15 mouse cellular contexts compared by ENCODE assay signal in the genomic region with DNA sequence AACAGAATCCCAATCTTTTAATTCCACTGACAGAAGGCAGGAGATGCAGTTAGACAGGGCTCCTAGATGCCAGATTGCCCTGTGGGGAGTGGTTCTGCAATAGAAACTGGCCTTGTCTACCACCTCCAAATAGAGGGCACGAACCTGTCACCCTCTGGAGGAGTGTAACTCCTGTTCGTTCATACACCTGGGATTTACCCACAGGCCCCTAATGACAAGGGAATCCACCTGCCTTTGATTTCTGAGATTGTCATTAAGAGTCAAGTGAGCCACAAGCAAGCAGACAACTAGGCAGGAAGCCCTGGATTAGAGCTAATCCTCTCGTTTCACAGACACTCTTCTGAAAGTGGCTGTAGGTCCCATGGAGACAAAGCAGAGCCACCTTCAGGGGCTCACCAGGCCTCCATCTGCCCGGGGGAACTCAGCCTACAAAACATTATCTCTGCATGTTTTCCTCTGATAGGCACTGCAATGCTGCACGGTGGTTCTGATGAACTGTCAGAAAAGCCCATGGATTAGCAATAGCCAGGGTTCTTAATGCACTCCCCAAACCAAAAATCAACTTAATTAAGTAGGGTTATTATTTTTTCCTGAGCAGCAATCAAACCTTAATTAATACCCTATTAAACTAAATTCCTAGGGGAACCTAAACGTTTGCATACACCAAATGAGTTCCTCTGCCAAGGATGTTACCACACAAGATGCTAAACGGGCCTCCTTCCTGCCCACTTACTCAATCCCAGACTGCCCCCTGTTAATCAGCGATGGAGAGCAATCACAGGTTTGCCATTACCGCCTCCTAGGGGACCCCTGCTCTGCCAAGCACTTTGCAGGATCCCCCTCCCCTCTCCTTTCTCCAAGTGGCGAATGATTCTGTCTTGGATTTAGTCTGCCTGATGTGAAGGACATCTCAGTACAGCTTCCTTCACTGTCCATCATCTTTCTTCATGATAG.
DNase-seq lines count a peak whose midpoint lies in the region; ATAC-seq and TF ChIP-seq lines count a peak whose summit lies in the region.
"Had no signal": no experiment of that assay in that cellular context is flagged by ENCODE, and none has a peak within 500 bp of the region (broad histone marks: within the 10 kb centered on the region; RNA-seq: fewer than 3 reads in every experiment).

No protein-coding gene starts in this region.

- no peak overlapping the region for H3K4me2 ChIP-seq in hindbrain, embryonic 14.5 days (replicated peaks)
- no peak overlapping the region for H3K4me2 ChIP-seq in hindbrain, embryonic 11.5 days (replicated peaks; ENCODE audit: low read depth, low read length)
- no peak overlapping the region for H3K4me2 ChIP-seq in neural tube, embryonic 14.5 days (ENCODE audit: low read depth, low read length)
- H3K4me2 ChIP-seq: lung, embryonic 15.5 days had no signal

- H3K27me3 ChIP-seq in hindbrain, embryonic 14.5 days (ENCODE audit: control insufficient read depth, insufficient read depth, low read length) = no peaks in the 10 kb centered on the region
- no peaks in the 10 kb centered on the region for H3K27me3 ChIP-seq in hindbrain, embryonic 11.5 days (ENCODE audit: control insufficient read depth, insufficient read depth, low read length)
- H3K27me3 ChIP-seq in neural tube, embryonic 14.5 days (ENCODE audit: control insufficient read depth, insufficient read depth, low read length) = no peaks in the 10 kb centered on the region
- H3K27me3 ChIP-seq: lung, embryonic 15.5 days had no signal

- intact Hi-C loops in heart, postnatal 25 days (cut with DNase I) = no loop called here

- TF ChIP-seq CTCF in lung, adult 2 months (IDR thresholded peaks at IDR 0.05; ENCODE audit: insufficient read depth, low read length) = no peak

- H3K4me3 ChIP-seq in hindbrain, embryonic 14.5 days (replicated peaks; ENCODE audit: low read length) = no peak overlapping the region
- no peak overlapping the region for H3K4me3 ChIP-seq in hindbrain, embryonic 11.5 days (ENCODE audit: low read depth, low read length)
- no peak overlapping the region for H3K4me3 ChIP-seq in neural tube, embryonic 14.5 days (ENCODE audit: low read depth, low read length)
- H3K4me3 ChIP-seq in lung, adult 2 months (replicated peaks; ENCODE audit: extremely low read depth, low read depth, low read length) = no peak overlapping the region
- H3K4me3 ChIP-seq: forebrain, embryonic 10.5 days; lung, embryonic 15.5 days had no signal

- H3K9ac ChIP-seq in hindbrain, embryonic 14.5 days = no peak overlapping the region
- H3K9ac ChIP-seq in hindbrain, embryonic 11.5 days (ENCODE audit: low read depth, low read length) = no peak overlapping the region
- H3K9ac ChIP-seq in neural tube, embryonic 14.5 days (replicated peaks; ENCODE audit: low read depth, low read length) = no peak overlapping the region
- H3K9ac ChIP-seq: lung, embryonic 15.5 days had no signal

- H3K9me3 ChIP-seq in hindbrain, embryonic 14.5 days (ENCODE audit: control insufficient read depth, low read length) = no peaks in the 10 kb centered on the region
- no peaks in the 10 kb centered on the region for H3K9me3 ChIP-seq in hindbrain, embryonic 11.5 days (ENCODE audit: control insufficient read depth, low read length)
- no peaks in the 10 kb centered on the region for H3K9me3 ChIP-seq in neural tube, embryonic 14.5 days (ENCODE audit: control insufficient read depth, low read length)
- H3K9me3 ChIP-seq: forebrain, embryonic 10.5 days; lung, embryonic 15.5 days had no signal

- peaks cover 12% of the 10 kb centered on the region for H3K4me1 ChIP-seq in hindbrain, embryonic 14.5 days (replicated peaks; ENCODE audit: control insufficient read depth, insufficient read depth, low read length)
- H3K4me1 ChIP-seq in hindbrain, embryonic 11.5 days (replicated peaks; ENCODE audit: control insufficient read depth, insufficient read depth, low read length) = no peaks in the 10 kb centered on the region
- H3K4me1 ChIP-seq in neural tube, embryonic 14.5 days (ENCODE audit: control insufficient read depth, insufficient read depth, low read length) = peaks cover 9% of the 10 kb centered on the region; the same call in 1 of the 2 replicates
- H3K4me1 ChIP-seq in lung, adult 2 months (ENCODE audit: control insufficient read depth, insufficient read depth, low read length) = no peaks in the 10 kb centered on the region

- no peaks in the 10 kb centered on the region for H3K36me3 ChIP-seq in hindbrain, embryonic 14.5 days (replicated peaks; ENCODE audit: control insufficient read depth, insufficient read depth)
- H3K36me3 ChIP-seq in hindbrain, embryonic 11.5 days (ENCODE audit: control insufficient read depth, insufficient read depth, low read length) = no peaks in the 10 kb centered on the region
- no peaks in the 10 kb centered on the region for H3K36me3 ChIP-seq in neural tube, embryonic 14.5 days (ENCODE audit: control insufficient read depth, insufficient read depth, low read length)
- H3K36me3 ChIP-seq: lung, embryonic 15.5 days had no signal

- peak; percentile 58 for DNase-seq in heart, adult 11 months
- no peak for DNase-seq in heart, postnatal 25 days (ENCODE audit: low spot score)
- peak; percentile 29 for DNase-seq in hindbrain, embryonic 14.5 days (ENCODE audit: low spot score)
- DNase-seq in hindbrain, embryonic 11.5 days (ENCODE audit: low spot score) = no peak
- peak; percentile 41 for DNase-seq in gonadal fat pad, adult 2 months (ENCODE audit: low read depth)
- no peak for DNase-seq in lung, adult 2 months
- DNase-seq: adrenal gland, postnatal 25 days; right cerebral cortex, postnatal 4 days had no signal

- H3K27ac ChIP-seq in hindbrain, embryonic 14.5 days = no peak overlapping the region; the same call in 1 of the 2 replicates
- no peak overlapping the region for H3K27ac ChIP-seq in hindbrain, embryonic 11.5 days (ENCODE audit: low read depth, low read length)
- H3K27ac ChIP-seq in neural tube, embryonic 14.5 days (ENCODE audit: low read depth, low read length) = no peak overlapping the region
- H3K27ac ChIP-seq: forebrain, embryonic 10.5 days; kidney, postnatal 0 days; lung, embryonic 15.5 days had no signal

- ATAC-seq in hindbrain, embryonic 14.5 days (ENCODE audit: low FRiP score) = peak; percentile 71
- ATAC-seq in hindbrain, embryonic 11.5 days (ENCODE audit: low FRiP score) = no peak
- ATAC-seq in neural tube, embryonic 14.5 days (ENCODE audit: low read depth) = 0 out of 2 replicates have a peak, but pooled peaks have one; percentile 44
- no peak for ATAC-seq in granulocyte monocyte progenitor cell, adult 5-6 weeks (replicated peaks; ENCODE audit: poor library complexity, severe bottlenecking)
- ATAC-seq: activated CD4-positive, CD25-positive, alpha-beta regulatory T cell, adult 4 months; intestine, postnatal 0 days had no signal

- WGBS in hindbrain, embryonic 14.5 days = 34% methylated on average over 10 of the region's 10 CpGs
- whole genome bisulfite sequencing in hindbrain, embryonic 11.5 days = 55% methylated on average over 10 of the region's 10 CpGs
- 43% methylated on average over 10 of the region's 10 CpGs for WGBS in neural tube, embryonic 14.5 days
- 71% methylated on average over 10 of the region's 10 CpGs for WGBS in lung, adult 2 months

- TF ChIP-seq POLR2A in lung, adult 2 months (IDR thresholded peaks at IDR 0.05; ENCODE audit: borderline replicate concordance, extremely low read depth, low read depth, low read length) = no peak

Comparison
In these comparisons a context has a peak if more than half of its experiments do, and no peak if none do; other contexts are left out.
1. DNase-seq: peak in heart, adult 11 months (single experiment), hindbrain, embryonic 14.5 days (single experiment) and gonadal fat pad, adult 2 months (single experiment); none in heart, postnatal 25 days (single experiment), hindbrain, embryonic 11.5 days (single experiment) and lung, adult 2 months (single experiment).
2. ATAC-seq: peak in hindbrain, embryonic 14.5 days (single experiment) and neural tube, embryonic 14.5 days (single experiment); none in hindbrain, embryonic 11.5 days (single experiment) and granulocyte monocyte progenitor cell, adult 5-6 weeks (single experiment).